Mouse (Mus musculus) lung, embryonic 16.5 days (tissue): ENCODE measurements around the gene Med1. TPM values are rescaled to one million over a fixed set of nuclear protein-coding genes. Genes with fewer than 3 reads are reported as not detected.
"Not testable (repeated sequence)": the region's sequence is repeated elsewhere in the genome, so short reads cannot be mapped to it uniquely, and the experiment has no call there.

ENCODE experiments used
- ATAC-seq: fragments of 200-750 bp; cut with Nextera tagmentation; 2 replicates; pipeline ENCODE4 v1.8.0; 2017; ENCODE audit warnings: low read depth, mild to moderate bottlenecking, moderate library complexity
- H3K27ac ChIP-seq: fragments of 300-500 bp; sonication (generic); 2 replicates; pipeline ENCODE4 v1.5.1; 2014; ENCODE audit warnings: mild to moderate bottlenecking, control low read depth, low read length
- H3K27me3 ChIP-seq: fragments of 300-500 bp; sonication (generic); 2 replicates; pipeline ENCODE4 v1.6.1; 2014; ENCODE audit warnings: low read depth, low read length, mixed read lengths; ENCODE audit not compliant: control insufficient read depth, insufficient read depth
- H3K36me3 ChIP-seq: fragments of 300-500 bp; sonication (generic); 2 replicates; pipeline ENCODE4 v1.6.1; 2014; ENCODE audit warnings: low read length; ENCODE audit not compliant: control insufficient read depth, insufficient read depth
- H3K4me1 ChIP-seq: fragments of 300-500 bp; sonication (generic); replicated peaks from 2 replicates; pipeline ENCODE4 v1.6.1; 2014; ENCODE audit warnings: low read length, mixed read lengths; ENCODE audit not compliant: control insufficient read depth, insufficient read depth
- H3K4me2 ChIP-seq: fragments of 300-500 bp; sonication (generic); 2 replicates; pipeline ENCODE4 v1.6.1; 2014; ENCODE audit warnings: low read depth, low read length, control low read depth
- H3K4me3 ChIP-seq: fragments of 300-500 bp; sonication (generic); 2 replicates; pipeline ENCODE4 v1.5.1; 2014; ENCODE audit warnings: mild to moderate bottlenecking, low read length, control low read depth
- H3K9ac ChIP-seq: fragments of 300-500 bp; sonication (generic); 2 replicates; pipeline ENCODE4 v1.6.1; 2014; ENCODE audit warnings: low read length, control low read depth
- H3K9me3 ChIP-seq: fragments of 300-500 bp; sonication (generic); 2 replicates; pipeline ENCODE4 v1.6.1; 2016; ENCODE audit warnings: low read length; ENCODE audit not compliant: control insufficient read depth
- WGBS: fragments of 180-500 bp; shearing (Covaris S2); extraction: QIAGEN DNeasy Blood & Tissue Kit; methylation state at CpG from one replicate; pipeline ENCODE4 v1.1.7; 2014; 5-methylcytosine and 5-hydroxymethylcytosine counted together
- polyA plus RNA-seq: library from polyadenylated mRNA; unstranded; fragments of >200 nt; fragmentation: Nextera tagmentation; extraction: Ambion mirVana; gene quantifications from 2 replicates; pipeline ENCODE4 v1.2.1, GENCODE M21; 2015

Med1 gene
- polyA plus RNA-seq, 1 experiment from 2014 or later: 59.2 TPM

DNA sequence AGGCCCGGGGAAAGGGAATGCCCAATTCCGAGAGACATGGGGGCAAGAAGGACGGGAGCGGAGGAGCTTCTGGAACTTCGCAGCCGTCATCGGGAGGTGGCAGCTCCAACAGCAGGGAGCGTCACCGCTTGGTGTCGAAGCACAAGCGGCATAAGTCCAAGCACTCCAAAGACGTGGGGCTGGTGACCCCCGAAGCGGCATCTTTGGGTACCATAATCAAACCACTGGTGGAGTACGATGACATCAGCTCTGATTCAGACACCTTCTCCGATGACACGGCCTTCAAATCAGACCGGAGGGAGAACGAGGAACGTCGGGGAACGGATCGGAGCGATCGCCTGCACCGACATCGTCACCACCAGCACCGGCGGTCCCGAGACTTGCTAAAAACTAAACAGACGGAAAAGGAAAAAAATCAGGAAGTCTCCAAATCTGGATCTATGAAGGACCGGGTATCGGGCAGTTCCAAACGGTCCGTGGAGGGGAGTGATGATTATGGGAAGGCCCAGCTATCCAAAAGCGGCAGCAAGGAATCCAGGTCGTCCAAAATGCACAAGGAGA is 10.3 kb upstream of the Med1 start:
- H3K27ac ChIP-seq: peak overlapping the region; percentile 100
- no peaks in the 10 kb centered on the region for H3K27me3 ChIP-seq
- 0 out of 2 replicates have a peak, but pooled peaks cover 2% of the 10 kb centered on the region for H3K36me3 ChIP-seq
- WGBS: under 1% methylated on average over 37 of the region's 37 CpGs
- H3K4me2 ChIP-seq: peak overlapping the region; percentile 85
- peak overlapping the region; percentile 99 for H3K9ac ChIP-seq
- H3K4me3 ChIP-seq: peak overlapping the region; percentile 90
- H3K4me1 ChIP-seq: peaks cover 5% of the 10 kb centered on the region
- H3K9me3 ChIP-seq: no peaks in the 10 kb centered on the region
- no peak for ATAC-seq

DNA sequence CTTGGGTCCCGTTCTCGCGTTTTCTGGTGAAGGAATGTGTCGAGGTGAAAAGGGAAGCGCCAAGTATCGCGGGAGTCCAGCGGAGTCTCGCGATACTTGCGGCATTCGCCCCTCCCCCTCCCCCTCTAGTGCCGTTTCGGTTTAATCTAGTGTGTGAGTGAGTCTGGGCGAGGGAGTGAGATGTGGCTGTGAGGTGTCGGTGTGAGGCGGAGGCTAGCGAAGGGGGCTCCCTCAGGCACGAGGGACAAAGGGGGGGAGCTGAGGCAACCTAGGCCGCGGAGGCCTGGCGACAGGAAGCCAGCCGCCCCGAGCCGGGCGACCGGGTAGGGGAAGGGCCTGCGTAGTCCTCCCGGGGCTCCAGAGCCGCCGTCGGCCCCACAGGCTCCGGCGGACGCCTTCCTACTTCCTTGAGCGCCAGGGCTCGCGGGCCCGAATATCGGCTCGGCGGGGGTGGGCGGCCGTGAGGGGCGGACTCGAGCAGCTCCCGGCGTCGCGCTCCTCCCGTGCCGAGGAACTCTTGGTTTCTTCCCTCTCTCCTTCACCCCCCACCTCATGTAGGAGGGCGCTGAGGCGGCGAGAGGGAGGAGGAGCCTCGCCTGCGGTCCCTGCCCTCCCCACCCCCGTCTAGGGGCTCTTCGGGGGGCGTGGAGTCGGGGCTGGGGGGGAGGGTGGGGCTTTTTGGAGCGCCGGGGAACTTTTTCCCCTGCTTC is 9.7 kb upstream of the Med1 start, which contains the start of gene Cdk12:
Cdk12 (plus strand) TSS at position 419 of the 710 bp plus-strand sequence.
- Histone ChIP-seq H3K4me3 (peak within 1 kb of the TSS; percentile 90), H3K36me3 (no peaks in the 10 kb centered on the region), H3K27ac (peak within 1 kb of the TSS; percentile 100), H3K9me3 (no peaks in the 10 kb centered on the region), H3K4me1 (peaks cover 5% of the 10 kb centered on the region), H3K9ac (peak within 1 kb of the TSS; percentile 99), H3K4me2 (peak within 1 kb of the TSS; percentile 85), H3K27me3 (no peaks in the 10 kb centered on the region)
- WGBS: under 1% methylated on average over 41 of the region's 63 CpGs
- peak; percentile 95 for ATAC-seq

DNA sequence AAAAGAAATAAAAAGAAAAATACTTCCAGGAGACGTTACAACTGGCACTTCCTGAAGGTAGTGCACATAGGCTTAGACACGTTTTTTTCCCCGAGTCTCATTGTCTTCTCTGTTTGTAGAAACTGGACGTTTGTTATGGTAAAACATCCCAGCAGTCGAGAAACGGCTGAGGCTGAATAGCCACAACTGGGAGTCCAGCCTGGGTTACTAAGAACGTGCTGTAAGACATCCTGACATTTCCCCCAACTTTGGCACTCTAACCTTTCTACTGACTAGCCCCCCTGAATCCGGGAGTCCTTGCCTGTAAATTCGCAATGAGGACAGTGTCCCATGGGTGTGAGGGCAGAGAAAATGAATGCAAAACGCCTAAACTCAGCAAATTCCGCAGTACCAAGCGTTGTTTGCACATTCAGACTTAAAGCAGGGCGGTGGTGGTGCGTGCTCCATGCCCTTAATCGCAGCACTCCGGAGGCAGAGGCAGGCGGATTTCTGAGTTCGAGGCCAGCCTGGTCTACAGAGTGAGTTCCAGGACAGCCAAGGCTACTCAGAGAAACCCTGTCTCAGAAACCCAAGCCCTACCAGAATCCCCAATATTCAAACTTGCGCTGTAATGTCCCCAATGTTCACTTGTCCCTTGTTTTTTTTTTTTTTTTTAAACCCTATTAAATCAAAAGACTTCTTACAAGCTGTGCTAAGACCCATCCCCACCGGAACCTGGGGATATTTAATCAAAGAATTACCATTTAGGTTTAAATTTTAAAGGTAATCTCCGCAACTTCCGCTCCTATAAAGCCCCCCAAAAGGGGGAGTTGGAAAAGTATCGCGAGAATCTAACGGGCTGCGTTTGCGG is 8.9 kb upstream of the Med1 start:
- Histone ChIP-seq H3K4me3 (peak overlapping the region; percentile 90), H3K9ac (peak overlapping the region; percentile 82), H3K4me2 (peak overlapping the region; percentile 85), H3K36me3 (no peaks in the 10 kb centered on the region), H3K27ac (peak overlapping the region; percentile 100), H3K27me3 (no peaks in the 10 kb centered on the region), H3K9me3 (no peaks in the 10 kb centered on the region), H3K4me1 (peaks cover 5% of the 10 kb centered on the region)
- ATAC-seq: peak; percentile 21; the same call in 1 of the 2 replicates
- 1% methylated on average over 27 of the region's 27 CpGs for WGBS

DNA sequence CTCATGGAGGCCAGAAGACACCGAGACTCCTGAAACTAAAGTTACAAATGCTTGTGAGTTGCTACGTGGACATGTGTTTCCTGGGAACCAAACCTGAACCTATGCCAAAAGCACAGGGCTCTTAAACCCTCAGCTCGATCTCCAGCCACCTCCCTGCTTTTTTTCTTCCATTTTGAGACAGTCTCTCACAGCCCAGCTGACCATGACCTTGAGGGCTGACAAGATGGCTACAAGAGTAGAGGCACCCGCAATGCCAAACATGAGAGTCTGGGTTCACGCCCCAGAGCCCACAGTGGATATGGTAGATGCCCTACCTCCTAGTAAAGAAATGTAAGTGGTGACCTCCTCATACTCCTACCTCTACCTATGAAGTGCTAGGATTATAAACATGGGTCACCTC is 2.3 kb downstream of the Med1 start:
- no peak for ATAC-seq
- peaks cover 5% of the 10 kb centered on the region; the same call in 1 of the 2 replicates for H3K36me3 ChIP-seq
- H3K27me3 ChIP-seq: no peaks in the 10 kb centered on the region
- 70% methylated on average over 5 of the region's 5 CpGs for WGBS
- H3K4me1 ChIP-seq: peaks cover 8% of the 10 kb centered on the region
- H3K9me3 ChIP-seq: no peaks in the 10 kb centered on the region
- no peak overlapping the region for H3K4me2 ChIP-seq
- H3K4me3 ChIP-seq: no peak overlapping the region
- no peak overlapping the region for H3K27ac ChIP-seq
- H3K9ac ChIP-seq: no peak overlapping the region

DNA sequence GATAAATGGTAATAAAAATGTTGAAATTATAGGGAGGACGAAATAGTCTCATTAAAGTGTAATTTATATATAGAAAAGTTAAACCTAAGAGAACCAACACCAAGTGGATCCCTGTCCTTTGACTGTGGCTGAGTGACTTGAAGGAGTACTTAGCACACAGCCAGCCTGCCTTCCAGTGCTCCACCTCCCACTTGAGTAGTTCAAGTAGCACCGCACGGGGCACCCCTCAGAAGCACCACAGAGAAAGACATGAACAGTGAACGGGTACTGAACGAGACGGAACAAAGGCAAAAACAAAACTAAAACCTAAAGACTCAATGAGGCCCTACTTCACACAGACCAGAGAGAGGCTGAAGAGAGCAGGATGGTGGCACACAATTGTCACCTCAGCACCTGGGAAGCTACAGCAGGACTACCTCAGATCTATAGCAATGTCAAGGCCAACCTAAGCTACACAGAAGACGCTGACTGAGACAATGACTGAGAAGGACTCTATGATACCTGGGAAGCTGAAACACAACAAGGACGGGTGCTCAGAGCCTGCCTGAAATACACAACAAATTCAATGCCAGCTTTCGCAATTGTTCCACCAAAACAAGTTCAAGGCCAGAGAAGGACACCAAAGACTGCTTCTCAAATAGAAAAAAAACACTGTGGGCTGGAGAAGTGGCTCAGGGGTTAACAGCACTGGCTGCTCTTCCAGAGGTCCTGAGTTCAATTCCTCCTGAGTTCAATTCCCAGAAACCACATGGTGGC is 5.3 kb downstream of the Med1 start:
- Histone ChIP-seq H3K9me3 (no peaks in the 10 kb centered on the region), H3K27me3 (no peaks in the 10 kb centered on the region), H3K36me3 (peaks cover 22% of the 10 kb centered on the region), H3K4me2 (0 out of 2 replicates have a peak overlapping the region, but pooled peaks have one; percentile 26), H3K4me1 (peaks cover 8% of the 10 kb centered on the region), H3K4me3 (no peak overlapping the region), H3K27ac (no peak overlapping the region; the same call in 1 of the 2 replicates), H3K9ac (no peak overlapping the region)
- peak; percentile 82 for ATAC-seq
- WGBS: 76% methylated on average over 9 of the region's 9 CpGs

DNA sequence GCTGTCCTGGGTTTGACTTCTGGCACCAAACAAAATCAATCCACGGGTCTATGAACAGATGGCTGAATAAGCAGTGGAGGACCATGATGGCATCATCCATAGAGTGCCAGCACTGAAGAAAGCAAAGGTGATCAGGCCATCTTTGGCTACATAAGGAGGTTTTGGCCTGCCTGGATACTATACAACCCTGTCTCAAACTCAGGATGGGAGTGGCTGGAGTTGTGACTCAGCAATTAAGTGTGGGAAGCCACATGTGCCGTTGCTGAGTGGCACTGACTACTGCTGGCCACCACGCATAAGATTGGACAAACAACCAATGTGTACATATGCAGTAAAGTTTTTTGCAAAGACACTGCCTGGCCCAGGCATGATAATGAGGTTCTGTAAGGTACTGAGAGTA is 10.9 kb downstream of the Med1 start:
- not testable (repeated sequence) for ATAC-seq, H3K9me3 ChIP-seq, H3K9ac ChIP-seq, H3K4me2 ChIP-seq, H3K27me3 ChIP-seq, H3K4me1 ChIP-seq, H3K27ac ChIP-seq, H3K4me3 ChIP-seq
- 90% methylated on average over 3 of the region's 3 CpGs for WGBS
- H3K36me3 ChIP-seq: peaks cover 43% of the 10 kb centered on the region

DNA sequence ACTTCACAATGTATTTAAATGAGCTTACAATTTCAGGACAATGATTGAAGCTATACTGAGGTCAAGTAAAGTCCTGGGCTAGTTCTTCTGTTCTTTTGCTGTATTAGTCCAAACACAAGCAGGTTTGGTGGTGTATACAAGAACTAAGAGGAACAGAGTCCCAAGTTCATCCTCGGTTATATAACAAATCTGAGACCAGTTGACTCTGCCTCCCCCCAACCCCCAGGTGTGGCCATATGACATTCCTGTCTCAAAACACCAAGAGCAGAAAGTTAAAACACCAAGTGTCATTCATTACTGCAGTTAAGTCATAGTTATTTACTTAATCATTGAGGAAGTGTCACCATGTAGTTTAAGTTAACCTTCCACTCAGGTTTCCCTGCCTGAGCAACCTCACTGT is 24.7 kb downstream of the Med1 start:
- no peak for ATAC-seq
- Histone ChIP-seq H3K9ac (no peak overlapping the region), H3K4me1 (no peaks in the 10 kb centered on the region), H3K9me3 (no peaks in the 10 kb centered on the region), H3K27ac (no peak overlapping the region), H3K4me2 (no peak overlapping the region), H3K27me3 (no peaks in the 10 kb centered on the region), H3K36me3 (peaks cover 43% of the 10 kb centered on the region), H3K4me3 (no peak overlapping the region)
- WGBS: 78% methylated on average over 1 of the region's 1 CpGs

DNA sequence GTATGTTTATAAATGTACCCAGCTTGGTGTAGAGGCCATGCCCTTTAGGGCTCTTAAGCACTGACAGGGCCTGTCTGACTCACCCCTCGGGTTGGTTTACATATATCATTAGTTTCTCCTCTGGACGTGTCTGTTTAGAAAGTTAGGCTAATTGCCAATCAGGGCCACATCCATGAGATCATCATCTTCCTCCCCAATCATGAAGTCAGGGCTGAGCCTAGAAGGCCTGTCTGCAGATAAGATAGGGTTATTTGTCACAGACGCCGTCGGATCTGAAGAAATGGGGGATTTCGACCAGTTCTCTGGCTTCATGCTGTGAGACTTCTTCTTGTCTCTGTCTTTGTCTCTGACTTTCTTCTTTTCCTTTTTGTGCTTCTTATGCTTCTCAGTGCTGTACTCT is 38.0 kb downstream of the Med1 start:
- peaks cover 26% of the 10 kb centered on the region for H3K36me3 ChIP-seq
- H3K9ac ChIP-seq: no peak overlapping the region
- H3K27me3 ChIP-seq: no peaks in the 10 kb centered on the region
- no peak overlapping the region for H3K4me2 ChIP-seq
- H3K4me1 ChIP-seq: no peaks in the 10 kb centered on the region
- no peak for ATAC-seq
- 65% methylated on average over 6 of the region's 6 CpGs for WGBS
- no peak overlapping the region for H3K27ac ChIP-seq
- H3K4me3 ChIP-seq: no peak overlapping the region
- H3K9me3 ChIP-seq: no peaks in the 10 kb centered on the region
